Mouse (Mus musculus): Measurements from ENCODE around the gene Cdk6. TPM values are rescaled to one million over a fixed set of nuclear protein-coding genes. Genes with fewer than 3 reads are reported as not detected.

Gene Cdk6
- polyA plus RNA-seq, 2 experiments, result 5.7 to 13.9 TPM

- Histone ChIP-seq H3K4me1 (replicated peaks; ENCODE audit: control insufficient read depth in 2 of 2, insufficient read depth in 2 of 2, low read length in 1 of 2) (peaks cover 0 to 18% of the 10 kb centered on the region in 2 experiments; a peak in 3 of 4 replicates), H3K27me3 (ENCODE audit: control insufficient read depth, insufficient read depth, low read length) (no peaks in the 10 kb centered on the region), H3K9me3 (ENCODE audit: control insufficient read depth, low read length) (no peaks in the 10 kb centered on the region), H3K36me3 (replicated peaks; ENCODE audit: control insufficient read depth, insufficient read depth, low read depth) (no peaks in the 10 kb centered on the region), H3K4me3 (ENCODE audit: insufficient read depth in 1 of 2, low read depth in 2 of 2, low read length in 2 of 2) (no peak overlapping the region), H3K4me2 (ENCODE audit: low read depth) (peak overlapping the region; percentile 31), H3K27ac (no peak overlapping the region), H3K9ac (replicated peaks) (no peak overlapping the region)
- TF ChIP-seq CTCF (IDR thresholded peaks at IDR 0.05; ENCODE audit: low read depth), result no peak
- TF ChIP-seq EP300 (IDR thresholded peaks at IDR 0.05; ENCODE audit: low read depth), result peak; percentile 53; the same call in 1 of the 2 replicates
- peak; percentile 74 for ATAC-seq (ENCODE audit: insufficient read depth)
- peak in 1 of 3 experiments; percentile 23 for DNase-seq (ENCODE audit: low read depth in 3 of 3, low spot score in 3 of 3)
- 11% methylated on average over 8 of the region's 8 CpGs for WGBS (ENCODE audit: insufficient replicate concordance)
Measured at GRCm38 (mm10) chr5:3514901-3515311, 173.6 kb downstream of the Cdk6 start.

GRCm38 (mm10) chr5:3515477-3515876 is 174.2 kb downstream of the Cdk6 start:
- 63% methylated on average over 9 of the region's 9 CpGs for WGBS (ENCODE audit: insufficient replicate concordance)
- H3K9me3 ChIP-seq (ENCODE audit: control insufficient read depth, low read length), result no peaks in the 10 kb centered on the region
- peaks cover 0 to 18% of the 10 kb centered on the region in 2 experiments; a peak in 3 of 4 replicates for H3K4me1 ChIP-seq (replicated peaks; ENCODE audit: control insufficient read depth in 2 of 2, insufficient read depth in 2 of 2, low read length in 1 of 2)
- no peak for DNase-seq (ENCODE audit: low read depth in 3 of 3, low spot score in 3 of 3)
- no peak overlapping the region for H3K27ac ChIP-seq
- no peaks in the 10 kb centered on the region for H3K36me3 ChIP-seq (replicated peaks; ENCODE audit: control insufficient read depth, insufficient read depth, low read depth)
- no peak overlapping the region for H3K9ac ChIP-seq (replicated peaks)
- no peak for TF ChIP-seq EP300 (IDR thresholded peaks at IDR 0.05; ENCODE audit: low read depth)
- TF ChIP-seq CTCF (IDR thresholded peaks at IDR 0.05; ENCODE audit: low read depth), result no peak
- no peak overlapping the region for H3K4me3 ChIP-seq (ENCODE audit: insufficient read depth in 1 of 2, low read depth in 2 of 2, low read length in 2 of 2)
- H3K27me3 ChIP-seq (ENCODE audit: control insufficient read depth, insufficient read depth, low read length), result no peaks in the 10 kb centered on the region
- 0 out of 2 replicates have a peak, but pooled peaks have one; percentile 38 for ATAC-seq (ENCODE audit: insufficient read depth)
- H3K4me2 ChIP-seq (ENCODE audit: low read depth), result no peak overlapping the region

- Histone ChIP-seq H3K27me3 (ENCODE audit: control insufficient read depth, insufficient read depth, low read length) (no peaks in the 10 kb centered on the region), H3K4me3 (ENCODE audit: insufficient read depth in 1 of 2, low read depth in 2 of 2, low read length in 2 of 2) (no peak overlapping the region), H3K27ac (no peak overlapping the region), H3K4me1 (replicated peaks; ENCODE audit: control insufficient read depth in 2 of 2, insufficient read depth in 2 of 2, low read length in 1 of 2) (peaks cover 0 to 17% of the 10 kb centered on the region in 2 experiments; a peak in 3 of 4 replicates), H3K9ac (replicated peaks) (no peak overlapping the region), H3K4me2 (ENCODE audit: low read depth) (no peak overlapping the region), H3K9me3 (ENCODE audit: control insufficient read depth, low read length) (no peaks in the 10 kb centered on the region), H3K36me3 (replicated peaks; ENCODE audit: control insufficient read depth, insufficient read depth, low read depth) (no peaks in the 10 kb centered on the region; the same call in 1 of the 2 replicates)
- ATAC-seq (ENCODE audit: insufficient read depth) (no peak), DNase-seq (ENCODE audit: low read depth in 3 of 3, low spot score in 3 of 3) (no peak)
- WGBS (ENCODE audit: insufficient replicate concordance), result 59% methylated on average over 9 of the region's 9 CpGs
- TF ChIP-seq CTCF (IDR thresholded peaks at IDR 0.05; ENCODE audit: low read depth), result peak; percentile 49
- no peak for TF ChIP-seq EP300 (IDR thresholded peaks at IDR 0.05; ENCODE audit: low read depth)
Measured at GRCm38 (mm10) chr5:3516481-3517075, 175.3 kb downstream of the Cdk6 start.

- H3K9ac ChIP-seq (replicated peaks), result no peak overlapping the region
- H3K4me3 ChIP-seq (ENCODE audit: insufficient read depth in 1 of 2, low read depth in 2 of 2, low read length in 2 of 2), result no peak overlapping the region
- H3K4me1 ChIP-seq (replicated peaks; ENCODE audit: control insufficient read depth in 2 of 2, insufficient read depth in 2 of 2, low read length in 1 of 2), result no peaks in the 10 kb centered on the region
- no peaks in the 10 kb centered on the region for H3K9me3 ChIP-seq (ENCODE audit: control insufficient read depth, low read length)
- TF ChIP-seq CTCF (IDR thresholded peaks at IDR 0.05; ENCODE audit: low read depth) (no peak), EP300 (IDR thresholded peaks at IDR 0.05; ENCODE audit: low read depth) (no peak)
- DNase-seq (ENCODE audit: low read depth in 3 of 3, low spot score in 3 of 3), result no peak
- H3K27ac ChIP-seq, result no peak overlapping the region
- no peak for ATAC-seq (ENCODE audit: insufficient read depth)
- WGBS (ENCODE audit: insufficient replicate concordance), result 80% methylated on average over 18 of the region's 18 CpGs
- H3K27me3 ChIP-seq (ENCODE audit: control insufficient read depth, insufficient read depth, low read length), result no peaks in the 10 kb centered on the region
- H3K36me3 ChIP-seq (replicated peaks; ENCODE audit: control insufficient read depth, insufficient read depth, low read depth), result no peaks in the 10 kb centered on the region; the same call in 1 of the 2 replicates
- no peak overlapping the region for H3K4me2 ChIP-seq (ENCODE audit: low read depth)
Measured at GRCm38 (mm10) chr5:3520493-3521359, 179.4 kb downstream of the Cdk6 start.

- no peaks in the 10 kb centered on the region for H3K4me1 ChIP-seq (replicated peaks; ENCODE audit: control insufficient read depth in 2 of 2, insufficient read depth in 2 of 2, low read length in 1 of 2)
- H3K4me2 ChIP-seq (ENCODE audit: low read depth), result no peak overlapping the region
- WGBS (ENCODE audit: insufficient replicate concordance), result 78% methylated on average over 12 of the region's 12 CpGs
- no peak overlapping the region for H3K27ac ChIP-seq
- DNase-seq (ENCODE audit: low read depth in 3 of 3, low spot score in 3 of 3), result no peak
- H3K9me3 ChIP-seq (ENCODE audit: control insufficient read depth, low read length), result no peaks in the 10 kb centered on the region
- no peaks in the 10 kb centered on the region; the same call in 1 of the 2 replicates for H3K36me3 ChIP-seq (replicated peaks; ENCODE audit: control insufficient read depth, insufficient read depth, low read depth)
- no peak for ATAC-seq (ENCODE audit: insufficient read depth)
- no peak overlapping the region for H3K9ac ChIP-seq (replicated peaks)
- no peaks in the 10 kb centered on the region for H3K27me3 ChIP-seq (ENCODE audit: control insufficient read depth, insufficient read depth, low read length)
- H3K4me3 ChIP-seq (ENCODE audit: insufficient read depth in 1 of 2, low read depth in 2 of 2, low read length in 2 of 2), result no peak overlapping the region
- TF ChIP-seq CTCF (IDR thresholded peaks at IDR 0.05; ENCODE audit: low read depth) (no peak), EP300 (IDR thresholded peaks at IDR 0.05; ENCODE audit: low read depth) (no peak)
Measured at GRCm38 (mm10) chr5:3521741-3522140, 180.5 kb downstream of the Cdk6 start.

Data from liver, embryonic 14.5 days (tissue).